Mouse (Mus musculus): ENCODE results near the gene Cpne1.
"Not testable (repeated sequence)": the region's sequence is repeated elsewhere in the genome, so short reads cannot be mapped to it uniquely, and the experiment has no call there.

Cpne1 gene

DNA sequence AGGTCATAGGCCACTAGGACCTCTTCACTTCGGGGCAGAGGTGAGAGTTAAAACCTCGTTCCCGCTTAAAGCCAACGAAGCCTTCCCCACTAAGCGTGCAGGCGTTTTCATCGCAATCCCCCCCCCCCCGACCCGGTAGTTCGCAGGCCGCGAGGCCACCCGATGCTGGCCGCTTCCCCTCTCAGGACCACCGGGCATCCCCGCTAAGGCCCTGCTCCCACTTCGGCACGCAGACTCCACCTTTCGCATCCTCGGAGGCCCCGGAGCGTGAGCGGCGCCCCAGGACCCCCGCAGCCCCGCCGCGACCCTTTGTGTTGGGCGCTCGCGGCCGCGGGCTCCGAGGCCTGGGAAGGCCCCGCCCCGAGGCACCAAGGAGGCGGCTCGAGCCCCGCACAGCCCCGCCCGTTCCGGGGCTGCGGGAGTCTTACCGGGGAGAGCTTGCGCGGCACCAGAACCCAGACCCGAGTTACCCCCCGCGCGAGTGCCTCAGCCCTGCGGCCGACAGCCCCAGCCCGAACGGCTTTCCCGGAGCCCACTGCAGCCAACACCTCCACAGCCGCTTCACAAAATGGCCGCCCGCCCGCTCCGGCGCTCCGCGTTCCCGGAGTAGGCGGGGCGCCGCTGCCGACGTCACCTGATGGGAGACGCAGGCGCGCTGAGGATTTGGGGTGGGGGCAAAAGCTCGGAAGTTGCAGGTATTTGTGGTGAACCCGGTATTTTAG, at the start of gene Cpne1, which contains the start of gene Rbm12:
Gene Cpne1, minus strand, starts transcription at position 608 of the 722 bp plus-strand sequence.
Gene Rbm12, minus strand, starts transcription at position 621 of the 722 bp plus-strand sequence.
- peak; percentile 88 to 90 for DNase-seq (ENCODE audit: low spot score in 2 of 2)

- DNase-seq (ENCODE audit: low spot score in 2 of 2) = no peak
Measured at GRCm38 (mm10) chr2:156151538-156151937, 39.8 kb upstream of the Cpne1 start.

- no peak for DNase-seq (ENCODE audit: low spot score in 2 of 2)
Measured at GRCm38 (mm10) chr2:156147316-156147915, 35.7 kb upstream of the Cpne1 start.

DNA sequence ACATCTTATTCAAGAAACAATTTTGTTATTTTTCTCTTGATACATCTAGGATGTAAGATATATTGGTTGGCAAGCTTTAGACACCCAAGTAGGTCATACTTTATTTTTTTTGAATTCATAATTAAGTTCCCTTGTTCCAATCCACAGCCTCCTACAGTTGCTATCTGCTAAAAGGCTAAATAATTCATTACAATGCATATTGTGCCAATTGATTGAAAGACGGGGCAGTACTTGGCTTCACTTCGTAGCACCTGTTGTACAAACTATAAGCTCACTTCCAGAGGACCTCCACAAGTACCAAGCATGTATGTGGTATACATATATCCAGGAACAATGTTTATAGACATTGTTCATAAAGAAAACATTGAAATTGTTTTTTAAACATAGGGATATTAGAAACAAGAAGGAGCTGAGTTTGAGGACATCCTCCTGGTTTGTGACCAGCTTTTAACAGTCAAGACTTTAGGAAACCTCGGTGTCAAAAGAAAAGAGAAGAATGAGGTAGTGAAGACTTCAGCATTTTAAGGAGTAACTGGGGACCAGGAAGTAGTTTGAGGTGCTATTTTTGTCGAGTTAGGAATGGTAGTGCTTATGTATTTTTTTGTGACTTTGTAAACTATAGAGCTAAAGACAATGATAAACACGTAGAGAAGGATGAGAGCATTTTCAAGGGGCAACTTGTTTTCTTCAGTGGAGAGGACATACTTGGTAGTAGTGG, 34.7 kb upstream of the Cpne1 start:
- DNase-seq (ENCODE audit: low spot score in 2 of 2) = no peak

DNA sequence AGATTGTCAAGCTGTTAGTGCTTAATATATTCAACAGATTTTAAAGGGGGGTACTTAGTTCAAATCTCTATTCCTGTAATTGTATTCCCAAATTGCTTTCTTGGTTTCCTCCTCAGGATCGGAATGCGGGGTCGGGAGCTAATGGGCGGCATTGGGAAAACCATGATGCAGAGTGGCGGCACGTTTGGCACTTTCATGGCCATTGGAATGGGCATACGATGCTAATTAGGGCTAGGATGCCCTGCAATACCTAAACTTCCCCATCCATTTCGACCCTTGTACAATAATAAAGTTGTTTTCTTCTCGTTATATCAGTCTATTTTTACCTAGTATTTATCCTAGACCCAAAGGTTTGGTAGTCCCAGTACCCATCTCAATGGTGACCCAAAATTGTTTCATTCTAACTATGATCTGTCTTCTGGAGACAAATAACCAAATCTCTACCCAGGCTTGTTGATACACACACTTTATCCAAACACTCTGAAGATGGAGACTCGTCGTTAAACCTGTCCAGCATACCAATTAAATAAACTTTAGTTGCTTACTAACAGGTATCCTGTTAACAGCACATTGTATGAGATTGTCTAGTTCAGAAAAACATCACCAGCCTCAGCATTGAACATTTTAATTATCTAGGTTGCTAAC, 33.8 kb upstream of the Cpne1 start:
- no peak for DNase-seq (ENCODE audit: low spot score in 2 of 2)

DNA sequence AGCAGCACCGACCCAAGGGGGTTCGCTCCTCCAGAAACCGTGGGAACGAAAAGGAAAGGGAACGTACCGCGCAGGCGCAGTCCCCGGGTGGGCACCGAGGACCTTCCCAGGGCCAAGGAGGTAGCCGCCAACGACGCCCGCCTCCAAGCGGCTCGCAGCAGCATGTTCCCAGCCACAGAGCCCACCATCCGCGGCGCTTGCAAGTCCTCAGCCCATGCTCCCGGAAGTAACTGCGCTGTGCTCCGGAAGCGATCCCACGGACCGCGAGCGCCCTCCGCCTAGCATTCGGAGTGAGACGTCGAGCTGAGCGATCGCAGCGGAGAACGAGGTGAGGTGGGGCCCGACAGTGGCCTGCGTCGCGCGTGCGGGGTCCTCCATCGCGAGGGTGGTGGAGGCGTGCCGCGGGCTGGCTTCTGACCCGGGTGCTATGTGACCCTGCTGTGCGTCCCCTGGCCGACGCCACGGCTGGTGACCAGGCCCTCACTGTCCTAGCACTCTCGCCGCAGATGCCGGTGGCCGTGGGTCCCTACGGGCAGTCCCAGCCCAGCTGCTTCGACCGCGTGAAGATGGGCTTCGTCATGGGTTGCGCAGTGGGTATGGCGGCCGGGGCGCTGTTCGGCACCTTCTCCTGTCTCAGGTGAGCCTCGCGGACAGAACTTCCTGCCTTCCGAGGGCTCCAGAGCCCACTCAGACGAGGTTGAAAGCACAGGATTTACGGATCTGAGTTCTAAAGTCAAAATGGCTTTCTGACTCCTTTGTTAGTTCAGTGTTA, 32.4 kb upstream of the Cpne1 start, which contains the start of the genes Romo1 and Nfs1:
Gene Romo1, plus strand, starts transcription at position 87 of the 772 bp plus-strand sequence.
Gene Nfs1, minus strand, starts transcription at position 234 of the 772 bp plus-strand sequence.
- DNase-seq (ENCODE audit: low spot score in 2 of 2) = peak; percentile 85 to 89

DNA sequence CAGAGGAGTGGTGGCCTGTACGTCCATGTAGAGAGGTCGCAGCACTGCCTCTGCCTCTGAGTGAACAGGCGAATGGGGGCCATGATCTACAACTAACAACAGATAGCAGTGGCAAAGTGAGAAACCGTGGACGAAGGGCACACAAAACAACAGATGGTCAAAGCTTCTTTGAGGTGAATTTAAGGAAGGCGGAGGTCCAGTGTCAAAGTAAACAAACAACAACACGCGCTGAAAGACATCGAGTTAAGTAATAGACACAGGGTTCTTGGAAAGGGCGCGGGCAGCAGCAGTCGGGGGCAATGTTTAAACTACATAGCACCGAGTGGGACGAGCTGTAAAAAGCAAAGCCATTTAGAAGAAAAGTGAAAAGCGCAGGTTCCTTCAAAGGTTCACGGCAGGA, 31.6 kb upstream of the Cpne1 start:
- DNase-seq (ENCODE audit: low spot score in 2 of 2) = no peak

- no peak for DNase-seq (ENCODE audit: low spot score in 2 of 2)
Measured at GRCm38 (mm10) chr2:156142820-156143219, 31.1 kb upstream of the Cpne1 start.

- no peak for DNase-seq (ENCODE audit: low spot score in 2 of 2)
Measured at GRCm38 (mm10) chr2:156135695-156136094, 23.9 kb upstream of the Cpne1 start.

- no peak for DNase-seq (ENCODE audit: low spot score in 2 of 2)
Measured at GRCm38 (mm10) chr2:156134161-156134560, 22.4 kb upstream of the Cpne1 start.

- no peak for DNase-seq (ENCODE audit: low spot score in 2 of 2)
Measured at GRCm38 (mm10) chr2:156126992-156127391, 15.2 kb upstream of the Cpne1 start, which contains the start of gene Gm28036. Gm28036 (minus strand) TSS chr2:156127092.

- DNase-seq (ENCODE audit: low spot score in 2 of 2) = no peak
Measured at GRCm38 (mm10) chr2:156123731-156124130, 12.0 kb upstream of the Cpne1 start.

DNA sequence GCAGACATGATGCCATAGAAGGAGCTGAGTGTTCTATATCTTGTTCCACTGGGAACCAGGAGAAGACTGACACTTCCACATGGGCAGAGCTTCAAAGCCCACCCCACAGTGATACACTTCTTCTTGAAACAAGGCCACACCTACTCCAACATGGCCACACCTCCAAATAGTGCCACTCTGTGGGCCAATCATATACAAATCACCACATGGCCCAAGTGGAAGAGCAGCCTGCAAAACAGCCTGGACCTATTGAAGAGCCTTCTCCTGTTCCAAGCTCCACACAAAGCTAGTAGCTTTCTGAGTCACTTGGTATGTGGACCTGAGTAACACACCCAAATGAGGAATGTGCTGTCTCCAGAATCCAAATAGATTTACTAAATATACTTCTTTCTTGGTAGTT, 7.8 kb upstream of the Cpne1 start:
- no peak for DNase-seq (ENCODE audit: low spot score in 2 of 2)

GRCm38 (mm10) chr2:156112080-156112423, 287 bp upstream of the Cpne1 start:
- not testable (repeated sequence) for DNase-seq (ENCODE audit: low spot score in 2 of 2)

GRCm38 (mm10) chr2:156110627-156111357, 973 bp downstream of the Cpne1 start:
- no peak for DNase-seq (ENCODE audit: low spot score in 2 of 2)

DNA sequence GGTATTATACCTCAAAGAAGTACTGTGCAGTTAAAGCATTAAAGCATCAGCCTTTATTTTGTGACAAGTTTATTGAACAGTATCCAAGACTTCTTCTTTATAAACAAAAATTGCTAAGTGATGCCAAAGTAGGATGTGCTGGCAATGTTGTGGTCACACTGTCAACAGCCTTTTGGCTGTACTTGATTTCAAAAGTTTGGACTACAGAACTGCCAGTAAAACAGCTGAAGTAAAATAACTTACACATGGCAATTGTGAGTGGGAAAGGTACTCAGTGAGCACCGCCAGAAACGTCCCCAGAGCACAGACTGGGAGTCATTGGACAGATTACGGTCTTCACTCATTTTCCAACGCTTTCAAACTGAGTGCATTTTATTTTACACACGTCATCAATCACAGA, 19.8 kb downstream of the Cpne1 start:
- DNase-seq (ENCODE audit: low spot score in 2 of 2) = no peak

DNA sequence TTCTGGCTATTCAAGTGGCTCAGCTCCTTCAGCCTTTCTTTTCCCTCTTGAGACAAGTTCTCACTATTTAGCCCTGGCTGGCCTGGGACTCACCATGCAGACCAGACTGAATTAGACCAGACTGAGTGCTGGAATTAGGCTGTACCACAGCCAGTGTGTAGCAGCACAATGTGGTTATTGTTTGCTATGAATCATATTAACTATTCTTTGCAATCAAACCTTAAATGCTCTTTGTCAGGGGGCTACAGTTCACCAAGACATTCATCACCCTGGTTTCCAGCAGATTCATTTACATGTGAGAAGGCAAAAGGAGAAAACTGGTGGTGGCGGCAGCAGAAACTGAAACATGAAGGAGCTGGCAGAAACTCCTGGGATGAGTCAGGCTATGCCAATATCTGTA, 22.0 kb downstream of the Cpne1 start:
- DNase-seq (ENCODE audit: low spot score in 2 of 2) = no peak

GRCm38 (mm10) chr2:156087391-156088110, 24.2 kb downstream of the Cpne1 start:
- DNase-seq (ENCODE audit: low spot score in 2 of 2) = no peak

DNA sequence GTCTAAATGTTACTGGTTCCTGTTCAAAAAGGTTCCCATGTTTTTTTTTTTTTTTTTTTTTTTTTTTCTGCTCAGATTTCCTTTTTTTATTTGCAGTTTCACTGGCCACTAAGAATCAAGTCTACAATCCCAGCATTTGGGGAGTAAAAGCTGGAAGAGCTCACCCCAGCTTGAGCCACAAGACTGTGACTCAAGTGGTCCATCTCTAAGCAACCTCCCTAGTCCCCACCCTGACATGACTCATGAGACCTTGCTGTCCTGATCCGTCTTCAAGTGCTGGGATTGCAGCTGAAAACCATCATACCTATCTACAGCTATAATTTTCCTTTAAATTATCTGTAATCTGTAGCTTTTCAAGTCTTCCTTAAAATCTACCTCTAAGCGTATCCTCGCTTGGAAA, 27.2 kb downstream of the Cpne1 start:
- DNase-seq (ENCODE audit: low spot score in 2 of 2) = no peak

DNA sequence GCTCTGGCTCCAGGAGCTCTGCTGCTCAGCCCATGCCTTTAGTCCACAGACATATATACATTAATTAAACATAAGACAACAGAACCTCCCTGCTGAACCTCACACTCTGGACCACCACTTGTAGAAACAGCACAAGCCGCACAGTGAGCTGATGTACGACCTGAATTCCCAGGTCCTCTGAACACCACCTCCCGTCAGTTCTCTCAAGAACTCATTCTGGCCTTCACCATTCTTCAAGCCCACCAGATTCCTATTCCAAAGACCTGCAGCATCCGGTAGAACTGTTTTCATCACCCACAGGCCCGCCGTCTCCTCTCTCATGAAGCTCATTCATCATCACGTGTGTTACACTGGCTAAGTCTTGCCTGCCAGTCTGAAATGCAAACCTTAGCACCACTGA, 31.4 kb downstream of the Cpne1 start:
- no peak for DNase-seq (ENCODE audit: low spot score in 2 of 2)

Data from heart, adult 9 months (tissue).